Mouse (Mus musculus): ENCODE results near the gene Tecr. TPM values are rescaled to one million over a fixed set of nuclear protein-coding genes. Genes with fewer than 3 reads are reported as not detected.
"Not testable (repeated sequence)": the region's sequence is repeated elsewhere in the genome, so short reads cannot be mapped to it uniquely, and the experiment has no call there.

Gene Tecr
- polyA plus RNA-seq, 1 experiment from 2014 or later = 760 TPM

GRCm38 (mm10) chr8:83573140-83573875, 34.5 kb downstream of the Tecr start:
- 88% methylated on average over 18 of the region's 18 CpGs for WGBS
- Histone ChIP-seq H3K4me1 (ENCODE audit: control insufficient read depth, insufficient read depth, low read length) (peaks cover 13% of the 10 kb centered on the region), H3K27ac (ENCODE audit: low read depth, low read length) (no peak overlapping the region), H3K4me2 (ENCODE audit: low read depth) (no peak overlapping the region), H3K27me3 (ENCODE audit: control insufficient read depth, insufficient read depth, low read length) (no peaks in the 10 kb centered on the region), H3K9me3 (ENCODE audit: control insufficient read depth, low read length) (no peaks in the 10 kb centered on the region), H3K36me3 (ENCODE audit: control insufficient read depth, insufficient read depth, low read length) (peaks cover 17% of the 10 kb centered on the region), H3K4me3 (ENCODE audit: low read depth, low read length) (no peak overlapping the region), H3K9ac (ENCODE audit: low read length) (no peak overlapping the region; the same call in 1 of the 2 replicates)
- ATAC-seq (ENCODE audit: insufficient read depth, low FRiP score, low TSS enrichment) = no peak
- no peak for DNase-seq (ENCODE audit: low spot score)

GRCm38 (mm10) chr8:83572246-83572812, 35.4 kb downstream of the Tecr start:
- H3K9ac ChIP-seq (ENCODE audit: low read length) = no peak overlapping the region
- H3K4me3 ChIP-seq (ENCODE audit: low read depth, low read length) = no peak overlapping the region
- WGBS = 95% methylated on average over 5 of the region's 5 CpGs
- no peak for DNase-seq (ENCODE audit: low spot score)
- no peak overlapping the region for H3K4me2 ChIP-seq (ENCODE audit: low read depth)
- H3K27ac ChIP-seq (ENCODE audit: low read depth, low read length) = no peak overlapping the region
- no peak for ATAC-seq (ENCODE audit: insufficient read depth, low FRiP score, low TSS enrichment)
- H3K27me3 ChIP-seq (ENCODE audit: control insufficient read depth, insufficient read depth, low read length) = no peaks in the 10 kb centered on the region
- H3K4me1 ChIP-seq (ENCODE audit: control insufficient read depth, insufficient read depth, low read length) = peaks cover 14% of the 10 kb centered on the region
- H3K9me3 ChIP-seq (ENCODE audit: control insufficient read depth, low read length) = no peaks in the 10 kb centered on the region
- H3K36me3 ChIP-seq (ENCODE audit: control insufficient read depth, insufficient read depth, low read length) = peaks cover 17% of the 10 kb centered on the region

DNA sequence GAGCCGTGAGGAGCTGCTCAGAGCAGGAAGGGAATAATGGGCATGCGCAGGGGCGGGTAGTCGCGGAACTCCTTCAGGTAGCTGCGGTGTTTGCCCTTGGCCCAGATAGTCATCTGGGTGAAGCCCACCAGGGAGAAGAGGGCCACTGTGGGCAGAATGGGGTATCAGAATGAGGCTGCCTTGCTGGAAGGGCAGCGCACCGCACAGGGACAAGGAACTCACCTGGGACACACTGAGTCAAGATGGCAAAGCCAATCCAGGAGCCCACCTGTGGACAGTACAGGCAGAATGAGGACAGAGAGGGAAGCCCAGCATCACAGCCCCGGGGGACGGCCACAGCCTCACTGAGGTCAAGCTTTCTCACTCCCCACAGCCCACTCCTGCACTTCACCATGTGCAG, 36.0 kb downstream of the Tecr start:
- Histone ChIP-seq H3K9ac (ENCODE audit: low read length) (no peak overlapping the region), H3K27ac (ENCODE audit: low read depth, low read length) (no peak overlapping the region), H3K27me3 (ENCODE audit: control insufficient read depth, insufficient read depth, low read length) (no peaks in the 10 kb centered on the region), H3K4me2 (ENCODE audit: low read depth) (no peak overlapping the region), H3K4me1 (ENCODE audit: control insufficient read depth, insufficient read depth, low read length) (peaks cover 11% of the 10 kb centered on the region), H3K36me3 (ENCODE audit: control insufficient read depth, insufficient read depth, low read length) (peaks cover 17% of the 10 kb centered on the region), H3K9me3 (ENCODE audit: control insufficient read depth, low read length) (no peaks in the 10 kb centered on the region), H3K4me3 (ENCODE audit: low read depth, low read length) (no peak overlapping the region)
- ATAC-seq (ENCODE audit: insufficient read depth, low FRiP score, low TSS enrichment) (no peak), DNase-seq (ENCODE audit: low spot score) (no peak)
- WGBS = 93% methylated on average over 10 of the region's 10 CpGs

GRCm38 (mm10) chr8:83571001-83571340, 36.8 kb downstream of the Tecr start:
- peaks cover 17% of the 10 kb centered on the region for H3K36me3 ChIP-seq (ENCODE audit: control insufficient read depth, insufficient read depth, low read length)
- H3K9ac ChIP-seq (ENCODE audit: low read length); H3K4me3 ChIP-seq (ENCODE audit: low read depth, low read length); H3K9me3 ChIP-seq (ENCODE audit: control insufficient read depth, low read length); H3K4me2 ChIP-seq (ENCODE audit: low read depth); H3K27ac ChIP-seq (ENCODE audit: low read depth, low read length); H3K4me1 ChIP-seq (ENCODE audit: control insufficient read depth, insufficient read depth, low read length); DNase-seq (ENCODE audit: low spot score); H3K27me3 ChIP-seq (ENCODE audit: control insufficient read depth, insufficient read depth, low read length); ATAC-seq (ENCODE audit: insufficient read depth, low FRiP score, low TSS enrichment): not testable (repeated sequence)
- WGBS = 98% methylated on average over 5 of the region's 7 CpGs

DNA sequence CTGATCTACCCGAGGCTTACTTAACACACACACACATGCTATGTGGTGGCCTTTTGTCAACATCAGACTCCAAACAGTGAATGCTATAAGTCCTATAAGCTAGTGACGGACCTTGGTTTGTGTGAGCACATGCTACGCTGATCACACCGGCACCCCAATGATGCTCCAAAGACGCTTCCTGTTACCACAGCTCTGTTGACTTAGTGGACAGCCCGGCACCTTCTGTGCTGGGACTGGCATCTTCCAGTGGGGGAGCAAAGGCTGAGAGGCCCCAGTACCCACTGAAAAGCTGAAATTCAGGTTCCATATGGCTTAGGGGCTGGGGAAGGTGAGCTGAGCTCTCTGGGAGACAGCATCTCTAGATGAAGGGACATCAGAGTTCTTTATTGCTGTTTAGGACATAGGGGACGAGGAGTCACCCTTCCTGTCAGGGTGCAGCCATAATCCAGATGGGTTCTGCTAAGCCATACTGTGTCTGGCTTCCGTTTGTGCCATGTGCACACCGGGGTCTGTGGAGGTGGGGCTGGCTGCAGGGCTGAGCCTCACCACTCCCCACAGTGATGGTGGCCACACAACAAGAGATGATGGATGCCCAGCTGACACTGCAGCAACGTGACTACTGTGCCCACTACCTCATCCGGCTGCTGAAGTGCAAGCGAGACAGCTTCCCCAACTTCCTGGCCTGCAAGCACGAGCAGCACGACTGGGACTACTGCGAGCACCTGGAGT, 37.3 kb downstream of the Tecr start:
- DNase-seq (ENCODE audit: low spot score) (no peak), ATAC-seq (ENCODE audit: insufficient read depth, low FRiP score, low TSS enrichment) (no peak)
- H3K27ac ChIP-seq (ENCODE audit: low read depth, low read length) = no peak overlapping the region
- H3K27me3 ChIP-seq (ENCODE audit: control insufficient read depth, insufficient read depth, low read length) = no peaks in the 10 kb centered on the region
- H3K9ac ChIP-seq (ENCODE audit: low read length) = no peak overlapping the region
- H3K4me3 ChIP-seq (ENCODE audit: low read depth, low read length) = no peak overlapping the region
- H3K9me3 ChIP-seq (ENCODE audit: control insufficient read depth, low read length) = no peaks in the 10 kb centered on the region
- peaks cover 17% of the 10 kb centered on the region for H3K36me3 ChIP-seq (ENCODE audit: control insufficient read depth, insufficient read depth, low read length)
- H3K4me2 ChIP-seq (ENCODE audit: low read depth) = no peak overlapping the region
- WGBS = 92% methylated on average over 12 of the region's 15 CpGs
- peaks cover 9% of the 10 kb centered on the region for H3K4me1 ChIP-seq (ENCODE audit: control insufficient read depth, insufficient read depth, low read length)

GRCm38 (mm10) chr8:83569165-83569564, 38.6 kb downstream of the Tecr start:
- DNase-seq (ENCODE audit: low spot score) = no peak
- H3K9me3 ChIP-seq (ENCODE audit: control insufficient read depth, low read length) = no peaks in the 10 kb centered on the region
- H3K9ac ChIP-seq (ENCODE audit: low read length) = no peak overlapping the region
- 79% methylated on average over 4 of the region's 4 CpGs for WGBS
- H3K27ac ChIP-seq (ENCODE audit: low read depth, low read length) = no peak overlapping the region
- H3K27me3 ChIP-seq (ENCODE audit: control insufficient read depth, insufficient read depth, low read length) = no peaks in the 10 kb centered on the region
- peaks cover 9% of the 10 kb centered on the region for H3K4me1 ChIP-seq (ENCODE audit: control insufficient read depth, insufficient read depth, low read length)
- no peak overlapping the region for H3K4me2 ChIP-seq (ENCODE audit: low read depth)
- H3K4me3 ChIP-seq (ENCODE audit: low read depth, low read length) = no peak overlapping the region
- no peak for ATAC-seq (ENCODE audit: insufficient read depth, low FRiP score, low TSS enrichment)
- H3K36me3 ChIP-seq (ENCODE audit: control insufficient read depth, insufficient read depth, low read length) = peaks cover 17% of the 10 kb centered on the region

DNA sequence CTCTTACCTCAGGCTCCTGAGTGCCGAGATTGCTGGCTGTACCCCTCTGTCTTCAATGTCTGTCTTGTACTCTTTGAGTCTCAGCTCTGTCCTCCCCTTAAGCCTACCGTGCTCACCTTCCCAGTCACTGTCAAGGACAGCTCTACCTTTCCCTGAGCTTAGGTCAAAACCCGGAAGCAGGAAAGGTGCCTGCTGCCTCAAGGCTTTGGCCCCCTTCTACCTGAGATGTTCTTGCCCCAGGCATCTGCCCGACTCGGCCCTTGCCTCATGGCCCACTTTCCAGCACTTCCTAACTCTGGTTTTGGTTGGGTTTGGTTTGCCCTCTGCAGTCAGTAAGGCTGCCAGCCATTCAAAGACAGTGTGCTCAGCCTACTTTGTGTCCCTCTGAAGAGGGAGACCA, 39.0 kb downstream of the Tecr start:
- no peaks in the 10 kb centered on the region for H3K9me3 ChIP-seq (ENCODE audit: control insufficient read depth, low read length)
- ATAC-seq (ENCODE audit: insufficient read depth, low FRiP score, low TSS enrichment) (no peak), DNase-seq (ENCODE audit: low spot score) (no peak)
- H3K27ac ChIP-seq (ENCODE audit: low read depth, low read length) = no peak overlapping the region
- no peaks in the 10 kb centered on the region for H3K27me3 ChIP-seq (ENCODE audit: control insufficient read depth, insufficient read depth, low read length)
- no peak overlapping the region for H3K4me3 ChIP-seq (ENCODE audit: low read depth, low read length)
- WGBS = 85% methylated on average over 5 of the region's 5 CpGs
- no peak overlapping the region for H3K4me2 ChIP-seq (ENCODE audit: low read depth)
- H3K36me3 ChIP-seq (ENCODE audit: control insufficient read depth, insufficient read depth, low read length) = peaks cover 17% of the 10 kb centered on the region
- no peak overlapping the region for H3K9ac ChIP-seq (ENCODE audit: low read length)
- peaks cover 9% of the 10 kb centered on the region for H3K4me1 ChIP-seq (ENCODE audit: control insufficient read depth, insufficient read depth, low read length)

DNA sequence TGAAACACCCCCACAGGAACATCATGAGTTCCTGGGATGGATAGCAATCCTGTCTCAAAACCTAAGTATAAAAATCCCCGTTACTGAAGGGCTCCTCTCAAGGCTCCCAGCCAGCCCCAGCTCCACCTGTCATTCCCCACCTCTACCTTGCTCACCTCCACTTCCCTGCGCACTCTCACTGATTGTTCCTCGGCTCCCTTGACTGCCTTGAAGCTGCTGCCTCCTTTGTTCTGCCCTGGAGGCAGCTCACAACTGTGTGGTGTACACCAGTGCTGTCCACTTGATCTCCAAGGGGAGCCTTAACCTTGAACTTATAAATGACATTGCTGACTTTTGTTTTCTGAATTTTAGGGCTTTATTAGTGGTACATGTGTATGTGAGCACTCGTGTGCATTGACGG, 39.6 kb downstream of the Tecr start:
- Histone ChIP-seq H3K36me3 (ENCODE audit: control insufficient read depth, insufficient read depth, low read length) (peaks cover 16% of the 10 kb centered on the region), H3K4me1 (ENCODE audit: control insufficient read depth, insufficient read depth, low read length) (peaks cover 9% of the 10 kb centered on the region), H3K9me3 (ENCODE audit: control insufficient read depth, low read length) (no peaks in the 10 kb centered on the region), H3K27me3 (ENCODE audit: control insufficient read depth, insufficient read depth, low read length) (no peaks in the 10 kb centered on the region), H3K9ac (ENCODE audit: low read length) (peak overlapping the region; percentile 79), H3K4me2 (ENCODE audit: low read depth) (no peak overlapping the region; the same call in 1 of the 2 replicates), H3K4me3 (ENCODE audit: low read depth, low read length) (no peak overlapping the region), H3K27ac (ENCODE audit: low read depth, low read length) (no peak overlapping the region)
- 73% methylated on average over 5 of the region's 5 CpGs for WGBS
- DNase-seq (ENCODE audit: low spot score) (no peak), ATAC-seq (ENCODE audit: insufficient read depth, low FRiP score, low TSS enrichment) (no peak)
